Mouse (Mus musculus) left cerebral cortex, adult 18-20 months (tissue): Measurements from ENCODE around the gene D11Wsu47e. TPM values are rescaled to one million over a fixed set of nuclear protein-coding genes. Genes with fewer than 3 reads are reported as not detected.

ENCODE experiments used
- DNase-seq, 2 experiments: peaks; one replicate each; pipeline ENCODE4 v3.0.0; 2021 to 2022; ENCODE audit warnings: low spot score in 2 of 2, mixed read lengths in 1 of 2
- total RNA-seq, 2 experiments: library from RNA; stranded (reverse); gene quantifications; 2 replicates each; pipeline ENCODE4 v1.2.3; 2021

D11Wsu47e gene
- total RNA-seq, 2 experiments from 2014 or later = 12.1 to 12.8 TPM

- DNase-seq = no peak
Measured at GRCm38 (mm10) chr11:113699643-113700042, 15.4 kb downstream of the D11Wsu47e start.

- DNase-seq = peak; percentile 75 to 81
Measured at GRCm38 (mm10) chr11:113703758-113704157, 19.5 kb downstream of the D11Wsu47e start.

- no peak for DNase-seq
Measured at GRCm38 (mm10) chr11:113705966-113706652, 21.9 kb downstream of the D11Wsu47e start.

- DNase-seq = no peak
Measured at GRCm38 (mm10) chr11:113708629-113709213, 24.5 kb downstream of the D11Wsu47e start.

- no peak for DNase-seq
Measured at GRCm38 (mm10) chr11:113709272-113709671, 25.1 kb downstream of the D11Wsu47e start.

- DNase-seq = no peak
Measured at GRCm38 (mm10) chr11:113709731-113710256, 25.6 kb downstream of the D11Wsu47e start, which contains the start of gene Cpsf4l. Gene Cpsf4l, minus strand, starts transcription at chr11:113710017.

- no peak for DNase-seq
Measured at GRCm38 (mm10) chr11:113710257-113710777, 26.1 kb downstream of the D11Wsu47e start.

GRCm38 (mm10) chr11:113711061-113711460 is 26.8 kb downstream of the D11Wsu47e start:
- DNase-seq = no peak

- no peak for DNase-seq
Measured at GRCm38 (mm10) chr11:113715078-113715674, 31.0 kb downstream of the D11Wsu47e start.

- DNase-seq = no peak
Measured at GRCm38 (mm10) chr11:113716132-113716531, 31.9 kb downstream of the D11Wsu47e start.

- no peak for DNase-seq
Measured at GRCm38 (mm10) chr11:113717767-113718424, 33.7 kb downstream of the D11Wsu47e start.

- DNase-seq = no peak
Measured at GRCm38 (mm10) chr11:113722405-113723090, 38.3 kb downstream of the D11Wsu47e start.

- no peak for DNase-seq
Measured at GRCm38 (mm10) chr11:113725235-113726048, 41.2 kb downstream of the D11Wsu47e start.

- no peak for DNase-seq
Measured at GRCm38 (mm10) chr11:113726994-113727888, 43.0 kb downstream of the D11Wsu47e start.

GRCm38 (mm10) chr11:113727992-113728391 is 43.8 kb downstream of the D11Wsu47e start:
- no peak for DNase-seq

GRCm38 (mm10) chr11:113729239-113729638 is 45.0 kb downstream of the D11Wsu47e start:
- DNase-seq = no peak

GRCm38 (mm10) chr11:113729917-113730316 is 45.7 kb downstream of the D11Wsu47e start:
- DNase-seq = no peak

- DNase-seq = no peak
Measured at GRCm38 (mm10) chr11:113730879-113731278, 46.7 kb downstream of the D11Wsu47e start.
